In genomic region chr6:65792923-65793322, GRCm38 (mm10) we compare ENCODE assay signal across 27 mouse cellular contexts. TPM values are rescaled to one million over a fixed set of nuclear protein-coding genes. Genes with fewer than 3 reads are reported as not detected.
A peak's percentile ranks its signal among the peaks of the same experiment; 100 is the strongest.
DNase-seq lines count a peak whose midpoint lies in the region; ATAC-seq lines count a peak whose summit lies in the region.
"Had no signal": no experiment of that assay in that cellular context is flagged by ENCODE, and none has a peak within 500 bp of the region (broad histone marks: within the 10 kb centered on the region; RNA-seq: fewer than 3 reads in every experiment).

No protein-coding gene starts in this region.

- WGBS in kidney, embryonic 15.5 days: 49% methylated on average over 2 of the region's 2 CpGs

- no peak overlapping the region for H3K27ac ChIP-seq in kidney, embryonic 15.5 days
- H3K27ac ChIP-seq: liver, embryonic 12.5 days; midbrain, embryonic 12.5 days had no signal

- H3K9me3 ChIP-seq in kidney, embryonic 15.5 days (replicated peaks): no peaks in the 10 kb centered on the region
- H3K9me3 ChIP-seq: liver, embryonic 12.5 days; midbrain, embryonic 12.5 days had no signal

- no peak for DNase-seq in kidney, adult 9 months
- DNase-seq in layer of hippocampus, adult 9-11 months: peak; percentile 28
- no peak for DNase-seq in layer of hippocampus, postnatal 10 days (ENCODE audit: low spot score in 2 of 2)
- DNase-seq in right cerebral cortex, postnatal 25 days: peak; percentile 19
- DNase-seq in right cerebral cortex, postnatal 10 days (ENCODE audit: low spot score in 2 of 2): no peak
- DNase-seq in gastrocnemius, postnatal 25 days: no peak
- DNase-seq: adrenal gland, adult 2 months; adrenal gland, postnatal 36 days; cerebellum, adult 2 months; cerebellum, postnatal 14 days; gastrocnemius, postnatal 10 days; heart, postnatal 14 days; kidney, postnatal 36 days; left cerebral cortex, postnatal 4 days; liver, postnatal 0 days; lung, postnatal 4 days had no signal

- ATAC-seq in kidney, embryonic 15.5 days (replicated peaks; ENCODE audit: low FRiP score): 0 out of 2 replicates have a peak, but pooled peaks have one; percentile 56
- ATAC-seq: activated CD4-positive, CD25-positive, alpha-beta regulatory T cell, adult 4 months; CD4-positive, CD25-positive, alpha-beta regulatory T cell, adult 4 months; forebrain, embryonic 16.5 days; intestine, embryonic 16.5 days; liver, embryonic 12.5 days; liver, postnatal 0 days; lung, postnatal 0 days had no signal

- no peak overlapping the region for H3K4me2 ChIP-seq in kidney, embryonic 15.5 days
- H3K4me2 ChIP-seq: liver, embryonic 12.5 days; midbrain, embryonic 12.5 days had no signal

- peaks cover 7% of the 10 kb centered on the region; the same call in 1 of the 2 replicates for H3K36me3 ChIP-seq in kidney, embryonic 15.5 days
- H3K36me3 ChIP-seq: midbrain, embryonic 12.5 days had no signal

- peaks cover 3% of the 10 kb centered on the region; the same call in 1 of the 2 replicates for H3K4me1 ChIP-seq in kidney, embryonic 15.5 days
- H3K4me1 ChIP-seq: liver, embryonic 12.5 days; midbrain, embryonic 12.5 days had no signal

- H3K4me3 ChIP-seq in kidney, embryonic 15.5 days (replicated peaks): no peak overlapping the region
- H3K4me3 ChIP-seq: erythroblast, embryonic 14.5 days; liver, embryonic 12.5 days; megakaryocyte, embryonic 14.5 days; midbrain, embryonic 12.5 days had no signal

- no peak overlapping the region for H3K9ac ChIP-seq in kidney, embryonic 15.5 days
- H3K9ac ChIP-seq: liver, embryonic 12.5 days; liver, postnatal 0 days; midbrain, embryonic 12.5 days had no signal

- no peaks in the 10 kb centered on the region for H3K27me3 ChIP-seq in kidney, embryonic 15.5 days
- H3K27me3 ChIP-seq: liver, embryonic 12.5 days; megakaryocyte, embryonic 14.5 days; midbrain, embryonic 12.5 days had no signal

RNA-seq across cellular contexts. Expression of gene Prdm5, which starts 14.1 kb away (rescaled TPM):
- 20.2 and 21.3 TPM in 2 replicates for polyA plus RNA-seq in kidney, embryonic 15.5 days (2015; fragmentation: Nextera tagmentation; extraction: Ambion mirVana)
- 10 to 100 TPM in 1 of 2 experiments, 1 to 10 TPM in 1; 9.5 to 10.2 TPM for total RNA-seq in layer of hippocampus, postnatal 10 days (2021)
- 1 to 10 TPM; 2.6 to 2.9 TPM for total RNA-seq in gastrocnemius, postnatal 25 days (2021)
- total RNA-seq: monocyte, adult 5-6 weeks had no signal
- polyA plus RNA-seq: erythroblast, embryonic 14.5 days had no signal

Comparison
In these comparisons a context has a peak if more than half of its experiments do, and no peak if none do; other contexts are left out.
1. DNase-seq: peak in layer of hippocampus, adult 9-11 months (single experiment) and right cerebral cortex, postnatal 25 days (single experiment); none in kidney, adult 9 months (single experiment), layer of hippocampus, postnatal 10 days (0 of 2), right cerebral cortex, postnatal 10 days (0 of 2) and gastrocnemius, postnatal 25 days (single experiment).